Mouse (Mus musculus) CD4-positive, CD25-positive, alpha-beta regulatory T cell, adult 2 months (primary cell): ENCODE measurements around the gene Gpt2.
A peak's percentile ranks its signal among the peaks of the same experiment; 100 is the strongest.

ENCODE experiments used
- DNase-seq: peaks from one replicate; pipeline ENCODE4 v3.0.0-alpha.2; 2012; ENCODE audit warnings: low read depth, low spot score

Gene Gpt2

DNA sequence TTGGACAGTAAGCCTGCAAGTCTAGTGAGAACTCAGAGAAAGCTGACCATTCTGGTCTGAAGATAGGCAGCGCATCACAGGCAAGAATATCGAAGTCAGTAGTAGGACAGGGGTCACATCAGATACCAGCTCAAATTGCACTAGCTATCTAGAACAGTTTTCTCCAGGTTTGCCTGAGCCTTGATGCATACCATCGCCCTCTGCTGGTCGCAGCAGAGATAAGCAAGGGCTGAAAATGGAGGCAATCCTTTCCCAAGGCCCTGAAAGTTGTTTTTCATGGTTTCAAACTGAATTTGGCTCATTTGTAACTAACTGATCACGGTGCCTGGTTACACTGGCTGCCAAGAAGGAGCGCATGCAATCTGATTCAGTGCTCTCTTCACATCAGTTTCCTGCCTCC is 33.7 kb downstream of the Gpt2 start:
- DNase-seq: peak; percentile 82

DNA sequence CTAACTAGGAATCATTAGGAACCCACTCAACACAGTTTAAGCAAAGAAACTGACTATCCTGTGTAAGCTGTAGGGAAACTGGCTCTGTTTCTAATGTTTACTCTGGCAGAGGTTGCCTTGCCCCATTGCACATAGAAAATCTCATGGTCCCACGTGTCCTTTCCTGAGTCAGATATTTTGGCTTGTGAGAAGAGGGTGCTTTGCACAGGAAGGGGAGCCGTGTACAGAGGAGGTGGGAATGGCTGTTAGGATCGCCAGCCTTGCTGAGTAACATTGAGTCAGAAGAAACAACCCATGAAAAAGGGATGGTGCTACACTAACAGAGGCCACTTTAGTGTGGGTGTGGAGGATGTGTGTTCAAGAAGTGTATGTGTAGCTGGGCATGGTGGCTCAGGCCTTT is 36.6 kb downstream of the Gpt2 start:
- no peak for DNase-seq

DNA sequence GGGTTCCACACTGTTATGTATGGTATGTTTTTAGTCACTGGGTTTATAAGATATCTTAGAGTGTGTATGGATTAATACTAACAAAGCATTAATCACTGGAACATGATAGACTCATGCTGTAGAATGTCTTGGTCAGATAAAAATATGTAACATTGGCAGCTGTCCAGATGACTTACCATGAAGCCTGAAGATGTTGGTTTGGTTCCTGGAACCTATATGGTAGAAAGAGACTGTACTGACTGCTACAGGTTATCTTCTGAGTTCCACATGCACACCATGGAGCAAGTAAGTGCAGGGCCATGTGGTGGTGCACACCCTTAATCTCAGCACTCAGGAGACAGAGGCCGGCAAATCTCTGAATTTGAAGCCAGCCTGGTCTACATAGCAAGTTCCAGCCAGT is 38.3 kb downstream of the Gpt2 start:
- no peak for DNase-seq

DNA sequence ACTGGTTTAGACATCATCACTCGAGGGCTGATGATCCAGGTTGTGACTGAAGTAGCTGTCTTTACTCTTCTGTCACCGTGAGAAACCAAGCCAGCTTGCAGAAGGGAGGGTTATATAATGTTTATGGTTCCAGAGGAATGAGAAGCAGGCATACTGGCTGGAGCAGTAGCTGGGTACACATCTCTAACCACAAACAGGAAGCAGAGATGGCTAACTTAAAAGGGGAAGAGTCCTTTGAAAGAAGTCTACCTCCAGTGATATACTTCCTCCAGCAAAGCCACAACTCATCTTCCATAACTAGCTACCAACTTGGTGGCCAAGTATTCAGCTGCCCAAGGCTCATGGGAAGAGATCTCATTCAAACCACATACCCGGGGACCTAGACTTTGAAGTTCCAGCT is 39.1 kb downstream of the Gpt2 start:
- no peak for DNase-seq

GRCm38 (mm10) chr8:85532843-85533242 is 40.5 kb downstream of the Gpt2 start:
- DNase-seq: no peak

GRCm38 (mm10) chr8:85533434-85533833 is 41.1 kb downstream of the Gpt2 start:
- no peak for DNase-seq

DNA sequence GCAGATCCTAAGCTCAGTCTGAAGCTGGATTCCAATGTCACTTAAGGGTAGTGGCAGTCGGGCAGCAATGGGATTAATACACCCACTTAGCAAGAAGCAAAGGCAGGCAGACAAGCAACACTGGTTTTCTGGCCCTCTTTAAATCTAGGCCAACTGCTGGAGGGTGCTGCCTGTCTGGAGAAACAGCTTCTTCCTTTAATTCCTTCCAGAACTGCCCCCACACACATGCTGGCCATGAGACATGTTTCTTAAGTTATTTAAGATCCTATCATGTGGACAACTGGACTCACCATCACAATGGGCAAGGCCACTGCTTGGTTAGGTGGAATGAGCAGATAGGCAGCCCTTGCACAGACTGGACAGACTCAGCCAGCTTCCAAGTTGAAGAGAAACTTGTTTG is 41.8 kb downstream of the Gpt2 start:
- DNase-seq: no peak

- no peak for DNase-seq
Measured at GRCm38 (mm10) chr8:85536332-85536731, 44.0 kb downstream of the Gpt2 start.

DNA sequence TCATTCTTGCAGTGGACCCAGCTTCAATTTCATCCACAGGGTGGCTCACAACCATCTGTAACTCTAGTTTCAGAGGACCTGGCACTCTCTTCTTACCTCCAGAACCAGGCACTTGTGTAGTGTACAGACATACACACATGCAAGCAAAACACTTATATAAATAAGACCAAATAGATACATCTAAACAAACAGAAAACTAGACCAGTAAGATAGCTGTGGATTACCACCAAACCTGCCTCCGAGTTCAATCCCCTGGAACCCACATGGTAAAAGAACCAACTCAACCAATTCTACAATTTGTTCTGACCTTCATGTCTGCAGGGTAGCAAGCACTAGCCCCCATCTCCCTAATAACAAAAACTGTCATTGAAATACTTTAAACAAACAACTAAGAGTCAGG is 59.6 kb downstream of the Gpt2 start:
- DNase-seq: no peak

DNA sequence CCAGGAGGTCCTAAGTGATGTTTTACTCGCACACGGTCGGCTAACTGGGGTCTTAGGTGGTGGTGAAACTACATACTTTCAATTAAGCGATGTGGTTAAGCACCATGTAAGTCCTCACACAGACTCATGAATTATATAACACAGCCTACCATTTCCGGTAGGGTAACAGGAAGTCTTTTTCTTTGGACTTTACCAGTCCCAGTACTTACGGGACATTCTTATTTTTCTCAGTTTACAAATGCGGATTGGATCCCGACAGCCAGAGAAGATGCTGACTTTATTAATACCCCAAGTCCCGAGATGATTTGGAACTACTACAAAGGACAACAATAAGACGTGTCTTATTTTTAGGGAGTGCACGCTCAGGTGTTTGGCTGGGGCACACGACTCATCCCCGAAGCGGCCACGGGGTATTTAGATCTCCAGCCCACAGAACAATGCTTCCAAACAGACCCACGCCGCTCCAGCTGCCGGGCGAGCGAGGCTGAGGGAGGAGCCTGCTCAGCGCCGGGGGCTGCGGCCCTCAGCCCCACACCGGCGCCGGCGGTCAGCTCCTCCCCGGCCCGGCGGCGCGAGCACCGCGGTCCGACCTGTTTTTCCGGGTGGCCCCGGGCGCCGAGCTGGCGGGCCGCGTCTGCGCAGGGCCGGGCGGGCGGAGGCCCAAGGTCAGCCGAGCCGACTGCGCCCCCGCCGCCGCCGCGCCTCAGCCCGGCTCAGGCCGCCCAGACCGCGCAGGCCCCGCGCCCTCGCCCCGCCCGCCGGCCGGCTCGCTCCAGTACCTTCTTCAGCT is 62.2 kb downstream of the Gpt2 start:
- peak; percentile 72 for DNase-seq

GRCm38 (mm10) chr8:85555181-85556145 is 63.1 kb downstream of the Gpt2 start, which contains the start of gene Dnaja2:
Dnaja2 (minus strand) TSS chr8:85555344.
- DNase-seq: peak; percentile 95

DNA sequence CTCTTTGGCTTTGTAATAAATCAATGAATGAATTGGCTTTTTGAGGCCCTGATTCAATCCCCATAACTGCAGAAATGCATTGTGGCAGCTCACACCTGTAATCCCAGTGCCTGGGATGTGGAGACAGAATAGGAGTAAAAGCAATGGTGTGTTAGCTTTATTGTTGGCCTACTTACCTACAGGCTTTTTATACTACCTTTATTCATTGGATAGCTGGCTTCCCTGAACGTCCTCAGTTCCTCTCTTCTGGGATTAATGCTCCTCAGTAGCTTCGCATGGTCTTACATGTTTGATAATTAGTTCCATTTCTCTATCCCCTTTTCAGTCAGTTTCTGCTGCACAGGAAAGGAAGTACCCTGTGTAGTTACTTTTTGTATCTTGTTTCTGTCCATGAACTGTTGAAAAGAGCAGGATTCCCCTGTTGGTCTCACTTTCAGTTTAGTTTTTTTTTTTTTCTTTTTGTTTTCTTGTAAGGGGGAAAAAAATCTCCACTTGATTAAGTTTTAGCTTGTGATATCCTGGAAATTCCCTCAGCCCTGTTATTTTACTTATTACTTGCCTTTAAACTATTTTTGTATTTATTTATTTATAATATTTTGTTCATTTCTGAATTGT is 64.7 kb downstream of the Gpt2 start:
- no peak for DNase-seq

GRCm38 (mm10) chr8:85557601-85557986 is 65.2 kb downstream of the Gpt2 start:
- no peak for DNase-seq

DNA sequence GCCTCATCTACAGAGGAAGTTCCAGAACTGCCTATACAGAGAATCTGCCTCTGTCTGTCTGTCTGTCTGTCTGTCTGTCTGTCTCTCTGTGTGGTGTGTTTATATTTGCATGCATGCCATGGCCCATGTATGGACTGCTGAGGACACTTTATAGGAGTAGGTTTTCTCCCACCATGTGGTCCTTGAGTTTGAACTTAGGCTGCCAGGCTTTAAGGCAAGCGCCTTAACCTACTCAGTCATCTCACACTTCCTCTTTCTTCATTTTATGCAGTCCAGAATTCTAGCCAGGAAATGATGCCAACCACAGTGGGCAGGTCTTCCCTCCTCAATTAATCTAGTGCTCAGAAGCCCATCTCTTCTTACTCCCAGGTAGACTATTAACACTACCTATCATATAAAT is 66.8 kb downstream of the Gpt2 start:
- DNase-seq: no peak

- DNase-seq: no peak
Measured at GRCm38 (mm10) chr8:85559966-85560365, 67.6 kb downstream of the Gpt2 start.

DNA sequence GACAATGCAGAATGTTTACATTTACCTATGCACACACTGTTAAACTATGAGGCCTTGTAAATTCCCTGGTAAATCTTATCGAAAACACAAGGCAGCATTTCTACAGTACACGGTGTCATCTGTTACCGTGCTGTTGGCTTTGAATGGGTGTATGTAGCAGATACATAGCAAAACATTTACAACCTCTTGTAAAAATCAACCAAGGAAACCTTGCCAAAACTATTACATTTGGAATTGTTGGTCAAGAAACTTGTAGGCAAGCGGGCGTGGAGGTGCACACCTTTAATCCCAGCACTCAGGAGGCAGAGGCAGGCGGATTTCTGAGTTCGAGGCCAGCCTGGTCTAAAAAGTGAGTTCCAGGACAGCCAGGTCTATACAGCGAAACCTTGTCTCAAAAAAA is 71.0 kb downstream of the Gpt2 start:
- DNase-seq: no peak

DNA sequence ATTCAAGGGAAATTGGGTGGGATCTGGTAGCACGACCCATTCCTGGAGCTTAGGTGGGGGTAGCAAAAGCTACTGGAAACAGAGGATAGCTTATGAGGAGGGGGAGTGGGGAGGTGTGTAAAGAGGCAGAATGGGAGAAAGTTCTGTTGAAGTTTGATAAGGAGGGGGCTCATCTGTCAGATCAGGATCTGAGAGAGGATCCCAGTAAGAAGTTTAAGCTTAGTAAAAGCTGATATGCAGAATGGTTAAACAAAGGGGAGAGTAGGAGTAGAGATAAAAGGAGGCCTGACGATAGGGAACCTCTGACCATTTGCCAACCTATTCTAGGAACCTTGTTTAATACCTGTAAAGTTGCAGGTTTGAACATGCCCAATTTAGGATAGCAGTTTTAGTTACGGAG is 72.8 kb downstream of the Gpt2 start:
- DNase-seq: no peak

GRCm38 (mm10) chr8:85567801-85568200 is 75.4 kb downstream of the Gpt2 start:
- no peak for DNase-seq

DNA sequence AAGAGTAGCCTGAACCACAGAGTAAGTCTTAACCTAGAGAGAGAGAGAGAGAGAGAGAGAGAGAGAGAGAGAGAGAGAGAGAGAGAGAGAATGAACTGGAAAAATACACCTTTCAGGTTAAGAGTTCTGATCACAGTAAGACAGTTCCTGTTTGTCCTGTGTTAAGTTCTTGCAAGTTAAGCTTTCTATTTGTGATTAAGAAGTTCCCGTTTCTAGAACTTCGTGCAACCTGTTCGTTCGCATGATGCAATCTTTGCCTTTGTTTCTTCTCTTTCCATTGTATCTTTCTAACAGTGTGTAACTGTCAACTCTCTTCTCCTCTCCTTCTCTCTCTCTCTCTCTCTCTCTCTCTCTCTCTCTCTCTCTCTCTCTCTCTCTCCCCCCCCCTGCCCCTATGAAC is 78.1 kb downstream of the Gpt2 start:
- DNase-seq: no peak

- DNase-seq: no peak
Measured at GRCm38 (mm10) chr8:85573972-85574496, 81.7 kb downstream of the Gpt2 start.
